Mouse (Mus musculus) neural tube, embryonic 12.5 days (tissue): ENCODE measurements at regions not wholly inside any gene's neighbourhood (a gene's known extent, or its start where the extent isn't known, plus 50 kb on each side); places are given as distances from the start of the nearest gene placed in this dataset.
"Not testable (repeated sequence)": the region's sequence is repeated elsewhere in the genome, so short reads cannot be mapped to it uniquely, and the experiment has no call there.

Source experiments
- ATAC-seq: fragments of 200-750 bp; cut with Nextera tagmentation; 2 replicates; pipeline ENCODE4 v1.8.0; 2017; ENCODE audit warnings: low read depth, mild to moderate bottlenecking, moderate TSS enrichment, moderate library complexity; ENCODE audit not compliant: low FRiP score
- H3K27ac ChIP-seq: fragments of 300-500 bp; sonication (generic); 2 replicates; pipeline ENCODE4 v1.5.1; 2016
- H3K27me3 ChIP-seq: fragments of 300-500 bp; sonication (generic); replicated peaks from 2 replicates; pipeline ENCODE4 v1.6.1; 2016; ENCODE audit warnings: mild to moderate bottlenecking
- H3K36me3 ChIP-seq: fragments of 300-500 bp; sonication (generic); 2 replicates; pipeline ENCODE4 v1.6.1; 2016; ENCODE audit warnings: mild to moderate bottlenecking
- H3K4me1 ChIP-seq: fragments of 300-500 bp; sonication (generic); 2 replicates; pipeline ENCODE4 v1.6.1; 2016
- H3K4me2 ChIP-seq: fragments of 300-500 bp; sonication (generic); replicated peaks from 2 replicates; pipeline ENCODE4 v1.6.1; 2016; ENCODE audit warnings: mild to moderate bottlenecking
- H3K4me3 ChIP-seq: fragments of 300-500 bp; sonication (generic); 2 replicates; pipeline ENCODE4 v1.5.1; 2016
- H3K9ac ChIP-seq: fragments of 300-500 bp; sonication (generic); 2 replicates; pipeline ENCODE4 v1.6.1; 2016; ENCODE audit warnings: mild to moderate bottlenecking
- H3K9me3 ChIP-seq: fragments of 300-500 bp; sonication (generic); 2 replicates; pipeline ENCODE4 v1.6.1; 2016; ENCODE audit warnings: mild to moderate bottlenecking
- WGBS: fragments of 180-500 bp; shearing (Covaris S2); methylation state at CpG from one replicate; pipeline ENCODE4 v1.1.7; 2016; 5-methylcytosine and 5-hydroxymethylcytosine counted together

DNA sequence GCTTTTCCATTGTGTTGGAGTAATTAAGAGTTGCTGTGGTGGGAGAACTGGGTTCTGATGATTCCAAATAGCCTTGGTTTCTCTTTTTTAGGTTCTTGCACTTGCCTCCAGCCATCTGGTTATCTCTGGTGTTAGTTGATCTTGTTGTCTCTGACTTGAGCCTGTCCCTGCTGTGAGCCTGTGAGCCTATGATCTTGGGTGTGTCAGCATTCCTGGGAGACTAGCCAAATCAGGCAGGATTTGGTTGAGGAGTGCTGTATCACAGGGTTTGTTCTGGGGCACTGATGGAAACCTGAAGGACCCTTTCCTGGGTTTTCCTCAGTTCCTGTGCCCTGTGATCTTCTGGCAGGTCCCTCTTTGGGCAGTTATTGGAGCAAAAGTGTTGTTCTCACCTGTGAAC, 406.8 kb upstream of the Ppp6c start:
- no peaks in the 10 kb centered on the region for H3K27me3 ChIP-seq
- no peaks in the 10 kb centered on the region for H3K4me1 ChIP-seq
- H3K9me3 ChIP-seq: no peaks in the 10 kb centered on the region
- no peak for ATAC-seq
- H3K4me2 ChIP-seq: no peak overlapping the region
- no peak overlapping the region for H3K9ac ChIP-seq
- no peak overlapping the region for H3K4me3 ChIP-seq
- no peaks in the 10 kb centered on the region for H3K36me3 ChIP-seq
- H3K27ac ChIP-seq: no peak overlapping the region

DNA sequence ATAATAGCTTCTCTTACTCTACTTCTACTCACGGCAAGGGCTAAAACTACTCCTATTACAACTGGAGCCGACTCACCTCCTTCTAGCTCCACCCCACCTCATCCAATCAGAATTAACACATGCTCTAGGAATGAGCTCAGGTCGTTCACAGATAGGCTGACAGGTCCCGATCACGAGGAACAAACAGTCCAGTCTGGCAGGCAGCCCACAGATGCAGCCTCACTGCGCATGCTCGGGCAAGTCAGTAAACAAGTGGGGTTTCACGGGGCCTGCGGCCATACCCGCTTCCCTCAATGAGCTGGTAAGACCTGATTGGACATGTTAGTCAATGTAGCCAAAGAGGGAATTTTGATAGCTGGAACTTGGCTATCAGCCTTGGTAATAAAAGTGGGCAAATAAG, 388.0 kb upstream of the Ppp6c start:
- WGBS: 83% methylated on average over 10 of the region's 10 CpGs
- H3K27ac ChIP-seq: no peak overlapping the region
- H3K27me3 ChIP-seq: no peaks in the 10 kb centered on the region

DNA sequence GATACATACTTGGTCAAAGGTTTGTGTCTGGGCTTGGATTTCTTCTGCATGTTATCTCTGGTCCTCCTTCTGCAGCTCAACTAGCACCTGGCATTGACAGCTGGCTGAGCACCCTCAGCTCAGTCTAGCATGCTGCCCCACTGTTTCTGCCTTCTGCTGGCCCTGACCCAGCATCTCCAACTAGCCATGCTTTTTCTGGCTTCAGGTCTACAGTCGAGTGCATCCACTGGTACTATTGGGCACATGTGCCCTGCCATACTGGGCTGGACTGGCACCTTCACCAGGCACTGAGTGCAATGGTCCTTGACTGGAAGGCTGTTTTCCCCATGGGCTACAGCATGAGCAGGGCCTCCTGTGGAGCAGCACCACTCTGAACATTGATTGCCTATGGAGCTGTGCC, 386.6 kb upstream of the Ppp6c start:
- WGBS: 92% methylated on average over 1 of the region's 1 CpGs
- H3K9ac ChIP-seq: no peak overlapping the region
- no peak overlapping the region for H3K27ac ChIP-seq
- H3K27me3 ChIP-seq: no peaks in the 10 kb centered on the region
- H3K4me1 ChIP-seq: no peaks in the 10 kb centered on the region
- peak; percentile 25; the same call in 1 of the 2 replicates for ATAC-seq
- H3K4me3 ChIP-seq: no peak overlapping the region
- no peak overlapping the region for H3K4me2 ChIP-seq
- no peaks in the 10 kb centered on the region for H3K36me3 ChIP-seq
- no peaks in the 10 kb centered on the region for H3K9me3 ChIP-seq

More for the DNA sequence above, 388.0 kb upstream of the Ppp6c start:
- Histone ChIP-seq H3K4me3 (no peak overlapping the region), H3K4me2 (no peak overlapping the region), H3K36me3 (no peaks in the 10 kb centered on the region), H3K9ac (no peak overlapping the region), H3K9me3 (no peaks in the 10 kb centered on the region), H3K4me1 (no peaks in the 10 kb centered on the region)
- no peak for ATAC-seq

DNA sequence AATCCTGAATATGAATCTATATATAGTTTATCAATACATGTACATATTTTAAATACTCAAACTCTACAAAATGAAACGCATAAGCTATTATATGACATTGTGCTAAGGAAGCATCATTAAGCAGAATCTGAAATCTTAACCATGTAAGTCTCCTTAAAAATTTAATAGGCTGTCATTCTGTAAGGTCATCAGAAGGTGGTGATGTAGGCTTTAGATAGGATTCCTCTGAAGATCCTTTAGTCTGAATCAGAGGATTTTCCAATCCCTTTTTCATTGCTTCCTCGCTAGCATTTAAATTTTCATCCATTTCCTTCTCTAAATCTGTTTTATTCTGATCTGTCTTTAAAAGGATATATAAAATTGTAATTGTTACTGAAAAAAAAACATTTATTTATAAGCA, 386.0 kb upstream of the Ppp6c start:
- no peaks in the 10 kb centered on the region for H3K4me1 ChIP-seq
- no peak overlapping the region for H3K27ac ChIP-seq
- no peak for ATAC-seq
- no peak overlapping the region for H3K4me3 ChIP-seq
- H3K9ac ChIP-seq: no peak overlapping the region
- 76% methylated on average over 2 of the region's 2 CpGs for WGBS
- H3K4me2 ChIP-seq: no peak overlapping the region
- no peaks in the 10 kb centered on the region for H3K9me3 ChIP-seq
- no peaks in the 10 kb centered on the region for H3K27me3 ChIP-seq
- H3K36me3 ChIP-seq: no peaks in the 10 kb centered on the region

DNA sequence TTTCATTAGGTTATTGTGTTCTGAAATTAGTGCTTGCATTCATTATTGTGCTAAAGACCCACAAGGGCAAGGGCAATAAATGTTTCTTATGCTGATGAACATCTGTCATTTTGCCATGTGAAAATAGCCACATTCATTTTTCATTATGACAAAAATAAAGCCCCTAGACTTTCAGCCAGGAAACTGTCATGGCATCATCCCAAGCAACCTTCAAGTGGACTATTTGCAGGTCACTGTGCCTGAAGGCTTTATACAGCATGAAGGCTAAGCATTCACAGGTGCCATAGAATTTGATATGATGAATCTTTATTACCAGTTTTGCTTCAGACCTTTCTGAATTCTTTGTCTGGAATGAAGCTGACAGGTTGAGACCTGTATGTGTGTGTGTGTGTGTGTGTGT, 376.0 kb upstream of the Ppp6c start:
- Histone ChIP-seq H3K4me1 (no peaks in the 10 kb centered on the region), H3K27me3 (no peaks in the 10 kb centered on the region), H3K9ac (no peak overlapping the region), H3K36me3 (no peaks in the 10 kb centered on the region), H3K4me3 (no peak overlapping the region), H3K4me2 (no peak overlapping the region), H3K27ac (no peak overlapping the region), H3K9me3 (no peaks in the 10 kb centered on the region)
- no peak for ATAC-seq

DNA sequence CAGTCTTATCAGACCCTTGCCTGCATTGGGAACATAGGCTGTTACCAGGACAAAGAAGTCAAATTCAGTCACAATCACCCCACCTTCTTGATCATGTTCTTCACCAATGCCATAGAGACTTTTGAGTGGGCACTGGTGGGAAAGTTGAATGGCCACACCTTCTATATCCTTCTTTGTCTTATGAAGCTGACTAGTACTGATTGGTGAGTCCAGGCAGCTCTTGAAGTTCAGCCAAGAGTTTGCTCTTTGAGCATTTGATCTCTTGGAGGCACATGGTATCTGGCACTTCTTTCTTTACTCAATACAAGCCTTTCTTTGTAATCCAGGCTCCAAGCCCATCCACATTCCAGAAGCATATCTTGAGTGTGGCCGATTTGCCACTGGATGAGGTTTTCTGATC, 331.9 kb upstream of the Ppp6c start:
- no peak for ATAC-seq
- no peak overlapping the region for H3K27ac ChIP-seq
- no peaks in the 10 kb centered on the region for H3K27me3 ChIP-seq
- H3K9ac ChIP-seq: no peak overlapping the region
- no peak overlapping the region for H3K4me2 ChIP-seq
- 84% methylated on average over 1 of the region's 1 CpGs for WGBS
- no peaks in the 10 kb centered on the region for H3K36me3 ChIP-seq
- no peaks in the 10 kb centered on the region for H3K4me1 ChIP-seq
- H3K9me3 ChIP-seq: no peaks in the 10 kb centered on the region
- no peak overlapping the region for H3K4me3 ChIP-seq

DNA sequence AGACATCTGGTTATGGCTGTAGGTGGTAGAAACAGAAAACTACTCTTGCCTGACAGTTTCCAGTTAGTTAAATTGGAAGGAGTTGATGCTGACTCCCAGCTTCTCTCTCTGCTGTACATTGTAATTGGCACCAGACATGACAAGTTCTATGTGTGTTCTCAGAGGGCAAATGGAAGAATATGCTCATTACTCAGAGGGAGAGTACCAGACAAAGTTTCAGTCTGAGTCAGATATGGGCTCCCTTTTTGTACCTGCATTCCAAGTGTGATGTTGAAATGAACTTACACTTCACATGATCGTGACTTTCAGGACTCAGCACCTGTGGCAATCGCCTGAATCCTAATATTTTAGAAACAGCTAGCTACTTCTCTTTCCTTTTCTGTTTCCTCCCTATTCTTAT, 281.7 kb upstream of the Ppp6c start:
- Histone ChIP-seq H3K4me1 (no peaks in the 10 kb centered on the region), H3K36me3 (no peaks in the 10 kb centered on the region), H3K9ac (no peak overlapping the region), H3K27ac (no peak overlapping the region), H3K27me3 (no peaks in the 10 kb centered on the region), H3K9me3 (no peaks in the 10 kb centered on the region), H3K4me2 (no peak overlapping the region), H3K4me3 (no peak overlapping the region)
- ATAC-seq: no peak
- WGBS: 92% methylated on average over 2 of the region's 2 CpGs

DNA sequence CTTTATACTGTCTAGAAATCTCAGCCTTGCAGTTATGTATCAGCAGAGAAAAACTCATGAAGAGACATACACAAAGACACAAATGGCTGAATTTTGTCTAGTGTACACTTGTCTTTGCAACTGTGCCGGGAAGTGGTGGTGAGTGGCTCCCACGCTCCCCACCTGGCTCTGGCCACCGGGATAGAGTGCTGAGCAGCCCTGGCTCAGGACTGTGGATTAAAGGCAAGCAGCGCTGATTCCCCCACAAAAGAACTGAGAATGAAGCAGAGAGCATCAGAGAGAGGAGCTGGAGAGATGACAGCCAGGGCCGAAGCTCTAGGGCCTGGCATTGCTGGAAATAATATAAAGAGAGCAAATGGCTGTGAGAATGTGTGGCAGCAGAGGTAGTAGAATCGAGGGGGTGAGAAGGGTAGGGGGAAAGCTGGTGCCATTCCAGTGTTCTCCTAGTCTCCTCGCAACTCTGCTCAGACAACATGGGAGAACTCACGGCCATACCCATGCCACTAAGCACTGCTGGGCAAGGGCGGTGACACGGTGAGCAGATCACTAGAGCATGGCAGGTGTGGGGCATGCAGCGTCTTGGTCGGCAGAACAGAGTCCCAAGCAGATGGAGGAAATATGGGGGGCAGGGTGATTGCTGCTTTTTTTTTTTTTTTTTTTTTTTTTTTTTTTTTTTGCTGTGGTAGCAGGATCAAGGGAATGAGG, 257.1 kb upstream of the Ppp6c start:
- H3K4me2 ChIP-seq: no peak overlapping the region
- no peak overlapping the region for H3K27ac ChIP-seq
- H3K9me3 ChIP-seq: no peaks in the 10 kb centered on the region
- no peaks in the 10 kb centered on the region for H3K36me3 ChIP-seq
- H3K4me3 ChIP-seq: no peak overlapping the region
- H3K9ac ChIP-seq: no peak overlapping the region
- H3K27me3 ChIP-seq: no peaks in the 10 kb centered on the region
- ATAC-seq: no peak
- WGBS: 53% methylated on average over 12 of the region's 12 CpGs
- no peaks in the 10 kb centered on the region for H3K4me1 ChIP-seq

DNA sequence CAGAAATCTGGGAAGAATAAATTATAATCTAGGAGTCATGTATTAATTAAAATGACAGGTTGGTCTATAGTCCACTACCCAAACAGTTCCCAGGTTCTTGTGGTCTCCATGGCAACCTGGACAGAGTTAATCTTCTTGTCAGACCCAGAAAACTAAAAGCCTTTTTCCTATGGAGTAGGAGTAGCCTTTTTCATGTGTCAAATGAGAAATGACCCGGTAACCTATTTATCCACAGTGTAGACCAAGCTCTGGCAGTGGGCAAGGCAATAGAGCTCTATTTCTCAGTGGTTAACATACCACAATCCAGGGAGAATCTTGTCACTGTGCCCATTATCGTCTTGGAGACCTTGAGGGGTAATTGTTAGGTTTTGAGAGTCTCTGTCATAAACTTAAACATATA, 256.4 kb upstream of the Ppp6c start:
- ATAC-seq: no peak
- WGBS: 64% methylated on average over 2 of the region's 2 CpGs
- H3K4me3 ChIP-seq: no peak overlapping the region

DNA sequence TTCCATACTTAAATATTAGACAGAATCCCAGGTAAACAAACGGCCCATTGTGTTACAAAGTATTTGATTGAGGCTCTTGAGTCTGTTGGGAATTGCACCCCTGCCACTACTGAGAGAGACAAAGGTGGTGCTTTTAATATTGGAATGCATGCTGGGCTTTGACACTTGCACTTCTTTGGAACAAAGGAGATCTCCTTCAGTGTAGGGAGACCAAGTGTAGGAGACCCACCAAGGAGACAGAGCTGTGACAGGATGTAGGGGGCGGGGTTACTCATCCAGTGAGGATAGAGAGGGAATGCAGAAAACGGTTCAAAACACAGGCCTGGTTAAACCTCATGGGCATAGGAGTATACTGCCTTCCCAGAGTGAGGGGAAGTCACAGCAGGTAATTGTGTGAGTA, 254.0 kb upstream of the Ppp6c start:
- H3K4me3 ChIP-seq: no peak overlapping the region
- no peak overlapping the region for H3K9ac ChIP-seq
- H3K27me3 ChIP-seq: no peaks in the 10 kb centered on the region
- no peak overlapping the region for H3K4me2 ChIP-seq
- no peaks in the 10 kb centered on the region for H3K9me3 ChIP-seq
- H3K4me1 ChIP-seq: no peaks in the 10 kb centered on the region
- WGBS: 63% methylated on average over 3 of the region's 3 CpGs
- no peaks in the 10 kb centered on the region for H3K36me3 ChIP-seq
- H3K27ac ChIP-seq: no peak overlapping the region
- no peak for ATAC-seq

More for the DNA sequence above, 256.4 kb upstream of the Ppp6c start:
- H3K9me3 ChIP-seq: no peaks in the 10 kb centered on the region
- no peaks in the 10 kb centered on the region for H3K4me1 ChIP-seq
- no peak overlapping the region for H3K4me2 ChIP-seq
- H3K27ac ChIP-seq: no peak overlapping the region
- H3K36me3 ChIP-seq: no peaks in the 10 kb centered on the region
- no peak overlapping the region for H3K9ac ChIP-seq
- H3K27me3 ChIP-seq: no peaks in the 10 kb centered on the region

DNA sequence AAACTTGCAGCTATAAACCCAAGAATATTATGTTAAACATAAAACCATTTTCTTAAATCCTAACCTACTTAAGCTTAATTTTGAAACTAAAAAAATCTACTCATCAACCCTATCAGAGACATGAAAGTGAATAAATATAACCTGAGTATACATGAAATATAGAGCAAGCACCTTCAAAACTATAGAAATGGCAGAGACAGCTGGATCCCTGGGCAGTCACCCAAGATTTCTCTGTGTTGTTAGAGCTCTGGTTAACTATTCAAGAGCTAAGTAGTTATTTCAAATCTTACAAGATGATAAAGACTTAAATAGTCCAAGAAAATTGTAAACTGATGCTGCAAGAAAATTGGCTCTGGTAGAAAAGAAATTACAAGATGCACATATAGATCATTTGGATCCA, 246.7 kb upstream of the Ppp6c start:
- not testable (repeated sequence) for H3K4me2 ChIP-seq, H3K9ac ChIP-seq, H3K4me3 ChIP-seq, H3K4me1 ChIP-seq, H3K27me3 ChIP-seq, H3K27ac ChIP-seq, H3K36me3 ChIP-seq, ATAC-seq, H3K9me3 ChIP-seq
